Mouse (Mus musculus) kidney, adult 2 months (tissue): ENCODE results near the gene Nop9. TPM values are rescaled to one million over a fixed set of nuclear protein-coding genes. Genes with fewer than 3 reads are reported as not detected.
A peak's percentile ranks its signal among the peaks of the same experiment; 100 is the strongest.

Experiments
- DNase-seq: peaks from one replicate; pipeline ENCODE4 v3.0.0; 2021
- H3K27ac ChIP-seq: fragments of 200-500 bp; 2 replicates; pipeline ENCODE4 v1.5.1; 2012; ENCODE audit warnings: low read depth, low read length, control low read depth, inconsistent platforms; ENCODE audit not compliant: insufficient read depth
- H3K27me3 ChIP-seq: fragments of 200-500 bp; replicated peaks from 2 replicates; pipeline ENCODE4 v1.6.1; 2012; ENCODE audit warnings: mild to moderate bottlenecking, moderate library complexity, low read length, inconsistent platforms; ENCODE audit not compliant: control insufficient read depth, insufficient read depth
- H3K36me3 ChIP-seq: fragments of 200-500 bp; 2 replicates; pipeline ENCODE4 v1.6.1; 2012; ENCODE audit warnings: mild to moderate bottlenecking, moderate library complexity, low read length, inconsistent platforms; ENCODE audit not compliant: control insufficient read depth, insufficient read depth
- H3K4me1 ChIP-seq: fragments of 200-500 bp; 2 replicates; pipeline ENCODE4 v1.6.1; 2011; ENCODE audit warnings: low read length; ENCODE audit not compliant: control insufficient read depth, insufficient read depth
- H3K4me3 ChIP-seq: fragments of 200-500 bp; 2 replicates; pipeline ENCODE4 v1.5.1; 2011; ENCODE audit warnings: mild to moderate bottlenecking, low read depth, low read length, control low read depth; ENCODE audit not compliant: insufficient read depth
- CTCF ChIP-seq: fragments of 200-500 bp; conservative IDR thresholded peaks from 2 replicates; pipeline ENCODE4 v1.5.1; 2011; ENCODE audit warnings: low read depth, mild to moderate bottlenecking, control low read depth, low read length, moderate library complexity, mixed read lengths; ENCODE audit not compliant: insufficient read depth, insufficient read length
- POLR2A ChIP-seq: fragments of 200-500 bp; IDR thresholded peaks from one replicate; pipeline ENCODE4 v1.6.1; 2011; ENCODE audit warnings: low read depth, low read length, control low read depth
- WGBS: fragments of 180-500 bp; shearing (Covaris S2); methylation state at CpG from one replicate; pipeline ENCODE4 v1.1.7; 2018; 5-methylcytosine and 5-hydroxymethylcytosine counted together
- polyA plus RNA-seq: library from polyadenylated mRNA; depleted of rRNA; stranded (reverse); fragments of >200 nt; gene quantifications from 2 replicates; pipeline ENCODE4 v1.2.3, GENCODE M21; 2012

Gene Nop9
- polyA plus RNA-seq, 1 experiment, result 12.9 TPM

DNA sequence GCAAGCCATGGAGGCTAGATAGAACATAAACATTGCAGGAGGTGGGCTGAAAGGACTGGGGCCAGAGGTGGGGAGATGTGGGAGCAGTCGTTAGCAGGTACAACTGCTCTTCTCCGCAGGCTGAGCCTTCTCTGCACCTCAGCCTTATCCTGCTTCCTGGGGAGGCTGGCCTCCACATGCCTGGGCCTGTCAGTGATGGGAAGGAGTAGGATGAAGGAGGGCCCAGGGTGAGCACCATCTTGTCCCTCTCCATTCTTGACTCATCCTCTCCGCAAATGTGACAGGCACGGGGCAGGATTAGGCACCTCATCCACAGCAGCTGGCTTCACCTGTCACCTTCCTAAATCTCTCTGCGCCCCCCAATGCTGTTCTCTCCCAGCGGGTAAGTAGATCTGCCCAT is 15.7 kb downstream of the Nop9 start, which contains the start of gene Ltb4r2:
Gene Ltb4r2 (plus strand): TSS at position 266 of the 400 bp plus-strand sequence.
- no peak for DNase-seq
- Histone ChIP-seq H3K36me3 (no peaks in the 10 kb centered on the region), H3K4me1 (peaks cover 14% of the 10 kb centered on the region; the same call in 1 of the 2 replicates), H3K27me3 (no peaks in the 10 kb centered on the region), H3K27ac (peak within 1 kb of the TSS; percentile 17; the same call in 1 of the 2 replicates), H3K4me3 (peak within 1 kb of the TSS; percentile 81)
- no peak for TF ChIP-seq CTCF
- TF ChIP-seq POLR2A, result no peak
- WGBS, result 93% methylated on average over 6 of the region's 6 CpGs

GRCm38 (mm10) chr14:55762001-55762821 is 16.7 kb downstream of the Nop9 start:
- Histone ChIP-seq H3K27ac (peak overlapping the region; percentile 17; the same call in 1 of the 2 replicates), H3K4me3 (peak overlapping the region; percentile 81), H3K27me3 (no peaks in the 10 kb centered on the region), H3K4me1 (peaks cover 11% of the 10 kb centered on the region; the same call in 1 of the 2 replicates), H3K36me3 (no peaks in the 10 kb centered on the region)
- TF ChIP-seq CTCF, result no peak
- no peak for TF ChIP-seq POLR2A
- DNase-seq, result peak; percentile 51
- 3% methylated on average over 77 of the region's 77 CpGs for WGBS

DNA sequence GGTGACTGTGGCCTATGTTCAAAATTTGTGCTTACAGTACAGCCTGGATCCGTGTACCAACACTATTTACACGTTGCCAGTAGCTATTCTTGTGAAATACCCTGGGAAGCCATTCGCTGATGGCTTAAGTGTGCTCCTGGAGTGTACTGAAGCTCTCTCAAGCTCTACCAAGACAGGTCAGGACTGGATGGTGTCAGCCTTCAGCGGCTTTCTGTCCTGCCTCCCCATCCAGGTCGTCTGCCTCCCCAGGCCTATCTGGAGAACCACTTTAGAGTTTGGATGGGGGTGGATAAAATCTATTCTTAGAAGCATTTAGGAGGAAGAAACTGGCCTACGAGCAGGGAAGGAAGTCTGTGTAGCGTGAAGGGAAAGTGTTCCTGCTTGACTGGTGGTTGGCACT is 17.7 kb downstream of the Nop9 start:
- Histone ChIP-seq H3K4me1 (peaks cover 11% of the 10 kb centered on the region; the same call in 1 of the 2 replicates), H3K36me3 (no peaks in the 10 kb centered on the region), H3K27me3 (no peaks in the 10 kb centered on the region), H3K4me3 (no peak overlapping the region), H3K27ac (peak overlapping the region; percentile 27; the same call in 1 of the 2 replicates)
- WGBS, result 44% methylated on average over 7 of the region's 7 CpGs
- TF ChIP-seq CTCF (no peak), POLR2A (no peak)
- no peak for DNase-seq

GRCm38 (mm10) chr14:55765696-55766095 is 20.2 kb downstream of the Nop9 start, which contains the start of gene Ltb4r1:
Gene Ltb4r1, plus strand, starts transcription at chr14:55765962.
- no peaks in the 10 kb centered on the region for H3K36me3 ChIP-seq
- no peak for TF ChIP-seq POLR2A
- no peak for TF ChIP-seq CTCF
- H3K27me3 ChIP-seq, result no peaks in the 10 kb centered on the region
- 76% methylated on average over 4 of the region's 4 CpGs for WGBS
- DNase-seq, result no peak
- H3K4me3 ChIP-seq, result no peak within 1 kb of the TSS
- no peak within 1 kb of the TSS for H3K27ac ChIP-seq
- H3K4me1 ChIP-seq, result 0 out of 2 replicates have a peak, but pooled peaks cover 4% of the 10 kb centered on the region

DNA sequence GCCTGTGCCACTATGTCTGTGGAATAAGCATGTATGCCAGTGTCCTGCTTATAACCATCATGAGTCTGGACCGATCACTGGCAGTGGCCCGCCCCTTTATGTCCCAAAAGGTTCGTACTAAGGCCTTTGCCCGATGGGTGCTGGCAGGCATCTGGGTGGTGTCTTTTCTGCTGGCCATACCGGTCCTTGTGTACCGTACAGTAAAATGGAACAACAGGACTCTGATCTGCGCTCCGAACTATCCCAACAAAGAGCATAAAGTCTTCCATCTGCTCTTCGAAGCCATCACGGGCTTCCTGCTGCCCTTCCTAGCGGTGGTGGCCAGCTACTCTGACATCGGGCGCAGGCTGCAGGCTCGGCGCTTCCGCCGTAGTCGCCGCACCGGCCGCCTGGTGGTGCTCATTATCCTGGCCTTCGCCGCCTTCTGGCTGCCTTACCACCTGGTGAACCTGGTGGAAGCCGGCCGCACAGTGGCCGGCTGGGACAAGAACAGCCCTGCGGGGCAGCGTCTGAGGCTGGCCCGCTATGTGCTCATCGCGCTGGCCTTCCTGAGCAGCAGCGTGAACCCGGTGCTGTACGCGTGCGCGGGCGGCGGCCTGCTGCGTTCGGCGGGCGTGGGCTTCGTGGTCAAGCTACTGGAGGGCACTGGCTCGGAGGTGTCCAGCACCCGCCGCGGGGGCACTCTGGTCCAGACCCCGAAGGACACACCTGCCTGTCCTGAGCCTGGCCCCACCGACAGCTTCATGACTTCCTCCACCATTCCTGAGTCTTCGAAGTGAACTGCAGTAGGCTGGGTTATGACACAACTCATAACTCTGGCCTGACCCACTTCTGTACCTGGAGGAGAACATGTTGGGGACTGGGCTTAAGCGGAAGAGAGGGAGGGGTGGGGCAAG is 22.3 kb downstream of the Nop9 start:
- no peaks in the 10 kb centered on the region for H3K4me1 ChIP-seq
- no peaks in the 10 kb centered on the region for H3K27me3 ChIP-seq
- peak; percentile 84 for DNase-seq
- no peak overlapping the region for H3K27ac ChIP-seq
- TF ChIP-seq POLR2A (no peak), CTCF (peak; percentile 58)
- WGBS, result 9% methylated on average over 52 of the region's 52 CpGs
- no peaks in the 10 kb centered on the region for H3K36me3 ChIP-seq
- peak overlapping the region; percentile 33; the same call in 1 of the 2 replicates for H3K4me3 ChIP-seq

- no peak for TF ChIP-seq POLR2A
- TF ChIP-seq CTCF, result no peak
- Histone ChIP-seq H3K4me3 (no peak overlapping the region), H3K27ac (no peak overlapping the region), H3K36me3 (no peaks in the 10 kb centered on the region), H3K4me1 (no peaks in the 10 kb centered on the region), H3K27me3 (no peaks in the 10 kb centered on the region)
- 94% methylated on average over 6 of the region's 6 CpGs for whole genome bisulfite sequencing
- no peak for DNase-seq
Observed at GRCm38 (mm10) chr14:55768555-55768954, 23.1 kb downstream of the Nop9 start.
